Mouse (Mus musculus): ENCODE measurements around the gene Aasdh. TPM values are rescaled to one million over a fixed set of nuclear protein-coding genes. Genes with fewer than 3 reads are reported as not detected.

Gene Aasdh
- polyA plus RNA-seq, 1 experiment from 2014 or later, result 17.0 TPM

DNA sequence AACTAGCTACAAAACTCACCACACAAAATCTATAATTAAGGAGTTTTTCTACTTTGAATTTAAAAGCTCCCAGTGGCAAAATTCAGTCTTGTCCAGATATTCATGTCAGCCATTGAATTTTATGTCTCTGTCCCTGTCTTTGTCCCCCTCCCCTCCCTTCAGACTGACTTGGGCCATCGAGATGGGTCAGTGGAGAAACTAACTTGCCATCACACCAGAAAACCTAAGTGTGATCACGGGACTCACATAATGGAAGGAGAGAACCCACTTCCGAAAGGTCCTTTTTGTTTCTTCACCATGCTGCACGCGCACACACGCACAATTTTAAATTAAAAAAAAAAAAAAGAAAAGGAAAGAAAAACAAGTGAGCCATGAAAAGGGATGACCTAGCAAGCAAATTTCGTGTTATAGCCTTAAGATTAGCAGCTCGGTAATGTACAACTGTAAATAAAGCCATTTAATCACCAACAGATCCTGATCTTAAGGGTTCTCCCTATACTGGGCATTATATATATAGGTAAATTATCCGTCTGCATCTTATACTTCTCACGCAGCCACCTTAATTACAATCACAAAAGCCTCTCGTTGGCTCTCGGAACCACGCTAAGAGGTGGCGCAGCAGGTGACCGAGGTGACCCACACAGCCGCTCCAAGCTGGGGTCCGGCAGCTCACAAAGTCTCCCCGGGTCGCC is 455 bp downstream of the Aasdh start:
- peak; percentile 70 for ATAC-seq (ENCODE audit: low FRiP score)
- H3K27me3 ChIP-seq (replicated peaks), result no peaks in the 10 kb centered on the region
- H3K36me3 ChIP-seq, result 0 out of 2 replicates have a peak, but pooled peaks cover 3% of the 10 kb centered on the region
- H3K4me3 ChIP-seq (replicated peaks), result peak overlapping the region; percentile 78
- peak overlapping the region; percentile 78 for H3K9ac ChIP-seq (replicated peaks)
- H3K27ac ChIP-seq (replicated peaks), result peak overlapping the region; percentile 92
- no peaks in the 10 kb centered on the region for H3K9me3 ChIP-seq (replicated peaks)
- WGBS, result under 1% methylated on average over 19 of the region's 19 CpGs
- peak overlapping the region; percentile 86 for H3K4me2 ChIP-seq
- H3K4me1 ChIP-seq, result peaks cover 17% of the 10 kb centered on the region

DNA sequence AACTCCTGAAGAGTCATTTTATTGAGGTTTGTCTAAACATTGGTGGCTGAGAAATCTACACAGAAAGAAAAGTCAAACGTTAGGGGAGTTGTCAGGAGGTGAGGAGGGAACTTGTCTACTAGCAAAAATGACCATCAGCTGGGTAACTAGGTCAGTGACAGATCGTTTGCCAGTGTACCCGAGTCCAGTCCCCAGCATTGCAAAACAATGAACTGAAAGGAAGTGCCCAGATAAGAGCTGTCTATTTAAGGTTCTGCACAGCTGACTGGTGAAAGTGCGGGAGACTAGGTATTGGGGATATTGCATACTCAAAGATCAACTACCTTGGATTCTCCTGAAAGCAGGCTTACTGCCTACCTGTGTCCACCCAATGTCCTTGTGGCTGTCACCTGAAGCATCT is 3.2 kb downstream of the Aasdh start:
- Histone ChIP-seq H3K4me3 (replicated peaks) (no peak overlapping the region), H3K9me3 (replicated peaks) (no peaks in the 10 kb centered on the region), H3K27ac (replicated peaks) (no peak overlapping the region), H3K4me1 (peaks cover 17% of the 10 kb centered on the region), H3K4me2 (no peak overlapping the region), H3K36me3 (peaks cover 8% of the 10 kb centered on the region; the same call in 1 of the 2 replicates), H3K9ac (replicated peaks) (no peak overlapping the region), H3K27me3 (replicated peaks) (no peaks in the 10 kb centered on the region)
- no peak for ATAC-seq (ENCODE audit: low FRiP score)
- WGBS, result 83% methylated on average over 4 of the region's 4 CpGs

DNA sequence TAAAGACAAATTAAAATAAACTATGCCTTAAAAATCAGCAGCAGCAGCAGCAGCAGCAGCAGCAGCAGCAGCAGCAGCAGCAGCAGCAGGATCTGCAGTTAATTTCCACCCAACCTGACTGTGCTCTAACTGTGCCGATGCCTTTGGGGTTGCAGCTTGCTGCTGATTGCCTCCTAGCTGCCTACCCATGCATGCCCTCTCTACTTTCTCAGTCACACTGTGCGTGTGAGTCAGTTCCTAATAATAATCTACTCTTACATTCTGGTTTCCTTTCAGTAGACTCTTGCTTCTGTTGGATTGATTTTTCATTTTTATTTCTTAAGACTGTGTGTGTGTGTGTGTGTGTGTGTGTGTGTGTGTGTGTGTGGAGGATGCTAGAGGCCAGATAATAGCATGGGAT is 12.2 kb downstream of the Aasdh start:
- Histone ChIP-seq H3K27me3 (replicated peaks) (no peaks in the 10 kb centered on the region), H3K9ac (replicated peaks) (no peak overlapping the region), H3K4me3 (replicated peaks) (no peak overlapping the region), H3K36me3 (peaks cover 50% of the 10 kb centered on the region), H3K27ac (replicated peaks) (no peak overlapping the region), H3K4me2 (no peak overlapping the region), H3K4me1 (no peaks in the 10 kb centered on the region), H3K9me3 (replicated peaks) (no peaks in the 10 kb centered on the region)
- ATAC-seq (ENCODE audit: low FRiP score), result no peak
- 91% methylated on average over 2 of the region's 2 CpGs for WGBS

DNA sequence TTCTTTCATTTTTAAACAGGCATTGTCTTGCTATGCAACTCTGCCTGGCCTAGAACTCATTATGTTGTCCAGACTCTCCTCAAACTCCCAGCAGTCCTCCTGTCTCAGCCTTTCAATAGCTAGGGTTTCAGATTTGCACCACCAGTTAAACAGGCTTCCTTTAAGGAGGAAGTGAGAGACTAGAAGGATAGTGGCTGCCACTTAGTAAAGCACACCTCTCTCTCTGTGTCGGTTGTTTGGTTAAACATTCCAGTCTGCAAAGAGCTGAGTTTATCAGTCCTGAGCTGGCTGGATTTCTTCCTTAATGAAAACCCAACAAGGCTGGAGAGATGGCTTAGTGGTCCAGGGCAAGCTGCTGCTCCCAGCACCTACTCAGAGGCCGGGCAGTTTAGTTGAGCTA is 12.7 kb downstream of the Aasdh start:
- no peaks in the 10 kb centered on the region for H3K9me3 ChIP-seq (replicated peaks)
- no peak overlapping the region for H3K4me2 ChIP-seq
- H3K27ac ChIP-seq (replicated peaks), result no peak overlapping the region
- no peak for ATAC-seq (ENCODE audit: low FRiP score)
- H3K4me3 ChIP-seq (replicated peaks), result no peak overlapping the region
- 92% methylated on average over 2 of the region's 2 CpGs for WGBS
- H3K36me3 ChIP-seq, result peaks cover 50% of the 10 kb centered on the region
- no peaks in the 10 kb centered on the region for H3K27me3 ChIP-seq (replicated peaks)
- H3K4me1 ChIP-seq, result no peaks in the 10 kb centered on the region
- no peak overlapping the region for H3K9ac ChIP-seq (replicated peaks)

DNA sequence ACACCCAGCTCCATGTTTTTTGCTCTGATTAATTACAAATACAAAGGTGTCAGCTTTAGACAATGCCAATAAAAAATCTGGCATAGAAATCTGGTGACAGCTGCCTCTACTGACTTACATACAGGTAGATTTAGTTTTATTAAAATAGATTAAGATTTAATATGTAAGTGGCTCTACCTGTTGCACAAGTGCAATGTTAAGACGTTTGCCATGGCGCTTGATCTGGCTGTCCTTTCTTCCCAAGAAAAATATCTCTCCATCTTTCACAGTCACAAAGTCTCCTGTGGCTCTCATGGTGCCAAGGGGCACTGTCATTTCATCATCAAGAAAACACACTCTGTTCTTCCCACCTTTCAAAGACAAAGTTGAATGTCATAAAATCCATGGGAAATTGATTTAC is 18.3 kb downstream of the Aasdh start:
- WGBS, result 96% methylated on average over 2 of the region's 2 CpGs
- no peak for ATAC-seq (ENCODE audit: low FRiP score)
- Histone ChIP-seq H3K4me2 (no peak overlapping the region), H3K27me3 (replicated peaks) (no peaks in the 10 kb centered on the region), H3K27ac (replicated peaks) (no peak overlapping the region), H3K4me1 (no peaks in the 10 kb centered on the region), H3K9ac (replicated peaks) (no peak overlapping the region), H3K36me3 (peaks cover 57% of the 10 kb centered on the region), H3K9me3 (replicated peaks) (no peaks in the 10 kb centered on the region), H3K4me3 (replicated peaks) (no peak overlapping the region)

DNA sequence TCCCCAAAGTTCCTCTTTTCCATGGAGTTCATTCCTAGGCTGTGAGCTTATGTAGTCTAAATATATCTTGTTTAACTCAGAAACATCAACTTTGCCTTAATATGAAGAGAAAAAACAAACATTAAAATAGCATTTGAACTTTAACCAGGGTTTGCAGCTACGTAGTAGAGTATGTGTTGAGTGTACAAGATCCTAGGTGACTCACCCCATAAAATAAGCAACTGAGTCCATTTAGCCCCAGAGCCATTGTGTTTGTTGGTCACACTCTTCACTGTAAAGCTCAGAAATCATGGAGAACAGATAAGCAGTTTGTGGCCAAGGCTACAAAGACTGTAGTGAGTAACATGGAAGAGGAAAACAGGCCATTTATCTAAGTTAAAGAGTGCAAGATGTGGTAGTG is 21.2 kb downstream of the Aasdh start:
- WGBS, result 95% methylated on average over 1 of the region's 1 CpGs
- ATAC-seq (ENCODE audit: low FRiP score), result no peak

DNA sequence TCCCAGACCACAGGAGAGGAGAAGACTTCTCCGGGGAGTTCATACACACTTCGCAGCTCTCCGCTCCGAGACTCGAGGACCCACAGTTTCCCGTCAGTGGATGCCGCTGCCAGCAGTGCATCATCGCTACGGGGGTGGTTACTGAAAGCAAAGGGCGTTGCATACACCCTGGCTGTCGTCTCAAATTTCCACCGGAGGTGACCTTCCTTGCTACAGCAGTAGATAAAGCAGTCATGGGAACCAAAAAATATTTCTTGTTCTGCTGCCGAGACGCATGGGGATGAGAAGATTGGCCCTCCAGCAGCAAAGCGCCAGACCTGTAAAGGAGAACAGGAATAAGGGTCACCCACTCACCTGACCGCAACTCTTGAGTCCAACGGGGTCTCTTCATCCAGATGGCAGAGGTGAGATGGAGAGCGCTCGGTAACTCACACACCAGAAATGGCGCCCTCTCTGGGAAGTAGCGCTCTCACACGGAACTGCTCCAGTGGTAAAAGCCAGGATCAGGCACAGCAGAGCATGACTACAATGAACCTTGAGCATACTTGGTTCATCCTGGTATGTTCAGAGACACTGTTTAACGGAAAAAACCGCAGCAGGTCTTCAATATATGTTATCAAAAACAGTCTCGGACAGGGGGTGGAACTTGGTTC is 29.1 kb downstream of the Aasdh start:
- Histone ChIP-seq H3K4me3 (replicated peaks) (no peak overlapping the region), H3K4me2 (no peak overlapping the region), H3K9ac (replicated peaks) (no peak overlapping the region), H3K27me3 (replicated peaks) (no peaks in the 10 kb centered on the region), H3K4me1 (no peaks in the 10 kb centered on the region), H3K36me3 (peaks cover 39% of the 10 kb centered on the region), H3K9me3 (replicated peaks) (no peaks in the 10 kb centered on the region), H3K27ac (replicated peaks) (no peak overlapping the region)
- ATAC-seq (ENCODE audit: low FRiP score), result no peak
- WGBS, result 92% methylated on average over 25 of the region's 25 CpGs

More for the DNA sequence above, 21.2 kb downstream of the Aasdh start:
- Histone ChIP-seq H3K4me2 (no peak overlapping the region), H3K4me1 (no peaks in the 10 kb centered on the region), H3K27me3 (replicated peaks) (no peaks in the 10 kb centered on the region), H3K9me3 (replicated peaks) (no peaks in the 10 kb centered on the region), H3K27ac (replicated peaks) (no peak overlapping the region), H3K9ac (replicated peaks) (no peak overlapping the region), H3K36me3 (peaks cover 39% of the 10 kb centered on the region), H3K4me3 (replicated peaks) (no peak overlapping the region)

DNA sequence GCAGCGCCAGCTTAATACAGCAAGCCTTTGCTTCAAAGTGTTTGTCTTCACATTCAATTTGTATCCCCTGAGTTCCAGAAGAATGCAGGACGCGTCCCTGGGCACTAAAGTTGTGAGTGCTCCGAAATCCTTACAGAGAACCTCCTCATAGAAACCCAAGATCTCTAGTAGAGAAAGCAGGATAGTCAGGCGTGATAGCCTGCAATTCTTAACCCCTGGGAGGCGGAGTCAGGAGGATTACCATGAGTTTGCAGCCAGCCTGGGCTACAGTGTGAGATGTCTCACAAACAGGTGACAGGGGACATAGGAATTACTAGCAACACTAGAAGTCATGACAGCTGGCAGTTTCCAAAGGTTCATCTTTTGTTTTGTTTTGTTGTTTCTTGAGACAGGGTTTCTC is 35.8 kb downstream of the Aasdh start:
- Histone ChIP-seq H3K36me3 (peaks cover 56% of the 10 kb centered on the region), H3K9me3 (replicated peaks) (no peaks in the 10 kb centered on the region)
- no peak for ATAC-seq (ENCODE audit: low FRiP score)

DNA sequence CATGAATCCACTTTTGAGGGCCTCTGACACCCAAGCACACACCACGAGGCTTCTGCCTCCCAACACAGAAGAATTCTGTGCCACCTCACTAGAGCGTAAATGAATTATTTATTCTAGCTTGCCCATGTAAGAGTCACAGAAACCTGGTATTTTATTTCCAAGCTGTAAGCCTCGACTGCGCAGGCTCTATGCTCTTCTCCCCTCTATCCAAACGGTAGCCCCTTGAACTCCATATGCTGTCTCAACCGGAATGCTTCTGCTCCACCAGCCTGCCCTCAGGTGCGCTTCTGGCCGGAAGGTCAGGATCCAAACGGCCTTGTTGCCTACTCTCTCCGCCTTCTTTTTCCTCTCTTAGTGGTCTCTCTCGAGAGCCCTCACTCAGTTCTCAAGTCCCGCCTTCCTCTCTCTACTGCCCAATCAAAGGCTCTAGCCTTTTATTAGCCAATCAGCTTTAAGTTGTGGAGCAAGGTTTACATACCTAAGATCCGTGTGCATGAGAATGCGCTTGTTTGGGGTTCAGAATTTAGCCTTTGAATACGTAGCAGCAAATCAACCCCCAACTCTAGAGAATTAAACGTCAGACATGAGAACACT is 36.5 kb downstream of the Aasdh start:
- peaks cover 51% of the 10 kb centered on the region for H3K36me3 ChIP-seq
- WGBS, result 29% methylated on average over 16 of the region's 16 CpGs
- no peaks in the 10 kb centered on the region for H3K9me3 ChIP-seq (replicated peaks)
- peak overlapping the region; percentile 25 for H3K4me3 ChIP-seq (replicated peaks)
- no peak overlapping the region for H3K27ac ChIP-seq (replicated peaks)
- peak overlapping the region; percentile 53 for H3K4me2 ChIP-seq
- no peaks in the 10 kb centered on the region for H3K27me3 ChIP-seq (replicated peaks)
- ATAC-seq (ENCODE audit: low FRiP score), result peak; percentile 86
- peaks cover 4% of the 10 kb centered on the region; the same call in 1 of the 2 replicates for H3K4me1 ChIP-seq
- no peak overlapping the region for H3K9ac ChIP-seq (replicated peaks)

More for the DNA sequence above, 35.8 kb downstream of the Aasdh start:
- peaks cover 4% of the 10 kb centered on the region; the same call in 1 of the 2 replicates for H3K4me1 ChIP-seq
- no peak overlapping the region for H3K9ac ChIP-seq (replicated peaks)
- no peak overlapping the region for H3K27ac ChIP-seq (replicated peaks)
- peak overlapping the region; percentile 25; the same call in 1 of the 2 replicates for H3K4me3 ChIP-seq (replicated peaks)
- H3K27me3 ChIP-seq (replicated peaks), result no peaks in the 10 kb centered on the region
- 63% methylated on average over 6 of the region's 6 CpGs for WGBS
- H3K4me2 ChIP-seq, result peak overlapping the region; percentile 53

DNA sequence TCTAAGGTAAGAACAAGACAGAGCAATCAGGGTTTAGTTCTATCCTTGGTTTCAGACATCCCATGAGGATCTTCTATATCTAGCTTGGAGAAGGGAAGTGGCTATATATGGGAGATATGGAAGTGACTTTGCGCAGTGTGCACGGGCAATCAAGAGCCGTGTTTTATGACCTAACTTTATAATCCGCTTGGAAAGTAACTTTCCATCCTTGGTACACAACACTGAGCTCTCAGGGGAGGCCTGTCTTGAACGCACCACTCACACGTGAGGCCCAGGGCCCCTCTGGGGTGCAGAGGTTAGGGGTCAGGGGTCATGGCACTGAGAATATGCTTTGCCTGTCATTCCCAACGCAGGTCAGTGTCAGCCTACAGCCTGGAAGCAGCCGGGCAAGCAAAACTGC is 38.5 kb downstream of the Aasdh start:
- H3K27me3 ChIP-seq (replicated peaks), result no peaks in the 10 kb centered on the region
- H3K27ac ChIP-seq (replicated peaks), result no peak overlapping the region
- no peak overlapping the region for H3K4me2 ChIP-seq
- 82% methylated on average over 8 of the region's 8 CpGs for WGBS
- no peaks in the 10 kb centered on the region for H3K9me3 ChIP-seq (replicated peaks)
- H3K9ac ChIP-seq (replicated peaks), result no peak overlapping the region
- H3K36me3 ChIP-seq, result peaks cover 44% of the 10 kb centered on the region
- H3K4me1 ChIP-seq, result peaks cover 4% of the 10 kb centered on the region; the same call in 1 of the 2 replicates
- H3K4me3 ChIP-seq (replicated peaks), result no peak overlapping the region
- ATAC-seq (ENCODE audit: low FRiP score), result no peak

DNA sequence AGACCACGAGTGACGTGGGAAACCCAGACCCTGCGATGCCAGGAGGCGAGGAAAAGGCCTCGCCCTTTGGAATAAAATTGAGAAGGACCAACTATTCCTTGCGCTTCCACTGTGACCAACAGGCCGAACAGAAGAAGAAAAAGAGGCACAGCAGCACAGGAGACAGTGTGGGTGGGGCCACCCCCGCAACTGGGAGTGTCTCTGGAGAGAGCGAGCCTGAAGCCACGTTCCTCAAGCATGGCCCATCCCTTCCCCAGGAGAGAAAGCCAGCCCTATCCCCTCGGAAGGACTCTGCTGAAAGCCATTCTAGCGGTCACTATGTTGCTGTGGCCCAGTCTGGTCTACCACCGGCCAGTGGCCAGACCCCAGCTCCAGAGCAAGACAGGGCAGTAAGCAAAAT is 46.9 kb downstream of the Aasdh start:
- H3K4me1 ChIP-seq, result peaks cover 10% of the 10 kb centered on the region; the same call in 1 of the 2 replicates
- no peak for ATAC-seq (ENCODE audit: low FRiP score)
- H3K4me2 ChIP-seq, result 0 out of 2 replicates have a peak overlapping the region, but pooled peaks have one; percentile 51
- peaks cover 32% of the 10 kb centered on the region for H3K36me3 ChIP-seq
- no peak overlapping the region for H3K9ac ChIP-seq (replicated peaks)
- no peak overlapping the region for H3K4me3 ChIP-seq (replicated peaks)
- peaks cover 7% of the 10 kb centered on the region; the same call in 1 of the 2 replicates for H3K27me3 ChIP-seq (replicated peaks)
- no peaks in the 10 kb centered on the region for H3K9me3 ChIP-seq (replicated peaks)
- no peak overlapping the region for H3K27ac ChIP-seq (replicated peaks)
- 83% methylated on average over 13 of the region's 13 CpGs for WGBS
